Mouse (Mus musculus): ENCODE measurements at regions not wholly inside any gene's neighbourhood (a gene's known extent, or its start where the extent isn't known, plus 50 kb on each side); places are given as distances from the start of the nearest gene placed in this dataset.

DNA sequence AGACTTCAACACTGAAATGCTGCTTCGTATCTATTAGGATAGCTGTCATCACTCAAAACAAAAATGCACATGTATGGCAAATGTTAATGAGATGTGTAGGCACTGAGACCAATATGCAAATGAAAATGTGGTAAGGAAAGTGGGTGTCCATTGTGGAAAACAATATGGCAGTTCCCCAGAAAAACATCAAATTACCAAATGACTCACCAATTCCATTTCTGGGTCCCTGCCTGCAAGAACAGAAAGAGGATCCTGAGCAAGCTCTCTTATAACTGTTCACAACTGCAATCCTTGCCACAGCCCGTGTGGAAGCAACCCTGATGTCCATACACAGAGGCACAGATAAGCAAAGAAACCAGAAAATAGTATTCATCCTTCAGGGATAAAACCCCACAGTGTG is 442.0 kb downstream of the Defb40 start:
- TF ChIP-seq FLI1 (IDR thresholded peaks at IDR 0.05; ENCODE audit: low read length) (no peak), GATA1 (IDR thresholded peaks at IDR 0.05; ENCODE audit: borderline replicate concordance, low read length) (no peak)

All from megakaryocyte, embryonic 14.5 days (primary cell).